7 mouse cellular contexts compared by ENCODE assay signal in genomic region chrX:152089832-152090614, GRCm38 (mm10). TPM values are rescaled to one million over a fixed set of nuclear protein-coding genes. Genes with fewer than 3 reads are reported as not detected.
DNase-seq lines count a peak whose midpoint lies in the region; ATAC-seq and TF ChIP-seq lines count a peak whose summit lies in the region.
"Not testable (repeated sequence)": the region's sequence is repeated elsewhere in the genome, so short reads cannot be mapped to it uniquely, and the experiment has no call there.

No protein-coding gene starts in this region.

- not testable (repeated sequence) for H3K4me3 ChIP-seq in embryonic facial prominence, embryonic 11.5 days (ENCODE audit: low read depth, low read length); gastrocnemius, adult 2 months; kidney, adult 2 months (ENCODE audit: insufficient read depth, low read depth, low read length)

- not testable (repeated sequence) for H3K4me1 ChIP-seq in embryonic facial prominence, embryonic 11.5 days (ENCODE audit: control insufficient read depth, insufficient read depth, low read length); kidney, adult 2 months (ENCODE audit: control insufficient read depth, insufficient read depth, low read length)

- not testable (repeated sequence) for H3K4me2 ChIP-seq in embryonic facial prominence, embryonic 11.5 days (ENCODE audit: low read depth, low read length)

- not testable (repeated sequence) for H3K27me3 ChIP-seq in embryonic facial prominence, embryonic 11.5 days (ENCODE audit: control insufficient read depth, insufficient read depth, low read length); kidney, adult 2 months (replicated peaks; ENCODE audit: control insufficient read depth, insufficient read depth, low read length)

- 33% methylated on average over 6 of the region's 7 CpGs for WGBS in embryonic facial prominence, embryonic 11.5 days
- WGBS in kidney, adult 2 months = 26% methylated on average over 7 of the region's 7 CpGs

- TF ChIP-seq POLR2A in kidney, adult 2 months (IDR thresholded peaks at IDR 0.05; ENCODE audit: low read depth, low read length) = not testable (repeated sequence)

- H3K9ac ChIP-seq in embryonic facial prominence, embryonic 11.5 days (replicated peaks; ENCODE audit: low read length) = not testable (repeated sequence)

- H3K36me3 ChIP-seq in embryonic facial prominence, embryonic 11.5 days (replicated peaks; ENCODE audit: control insufficient read depth, insufficient read depth, low read depth, low read length); kidney, adult 2 months (ENCODE audit: control insufficient read depth, insufficient read depth, low read length): not testable (repeated sequence)

- ATAC-seq in embryonic facial prominence, embryonic 11.5 days (replicated peaks; ENCODE audit: insufficient number of reproducible peaks, low FRiP score, low TSS enrichment, low read depth) = not testable (repeated sequence)

- intact Hi-C loops in gastrocnemius, adult 2 months (cut with DNase I) = not testable (repeated sequence)

- DNase-seq in brain, embryonic 18.5 days (ENCODE audit: low read depth, low spot score) = peak; percentile 67
- peak; percentile 70 for DNase-seq in embryonic facial prominence, embryonic 11.5 days (ENCODE audit: low spot score)
- peak; percentile 34 for DNase-seq in gastrocnemius, adult 2 months
- DNase-seq in kidney, adult 2 months = peak; percentile 7
- DNase-seq in left cerebral cortex, adult 18-20 months (ENCODE audit: low spot score in 2 of 2) = peak; percentile 60 to 72
- DNase-seq in lung, postnatal 36 days = peak; percentile 19
- DNase-seq in ovary, postnatal 10 days (ENCODE audit: low spot score) = peak; percentile 2

- not testable (repeated sequence) for TF ChIP-seq CTCF in gastrocnemius, adult 2 months (IDR thresholded peaks at IDR 0.05); kidney, adult 2 months (conservative IDR thresholded peaks at IDR 0.05; ENCODE audit: insufficient read depth, insufficient read length, low read depth, low read length)

- H3K27ac ChIP-seq in embryonic facial prominence, embryonic 11.5 days (replicated peaks; ENCODE audit: low read depth, low read length); gastrocnemius, adult 2 months; kidney, adult 2 months (ENCODE audit: insufficient read depth, low read depth, low read length): not testable (repeated sequence)

- H3K9me3 ChIP-seq in embryonic facial prominence, embryonic 11.5 days (replicated peaks; ENCODE audit: control insufficient read depth, low read length) = not testable (repeated sequence)

RNA-seq across cellular contexts. Expression of gene Iqsec2, which starts 54.0 kb away (rescaled TPM):
- polyA plus RNA-seq in embryonic facial prominence, embryonic 11.5 days (2014; fragmentation: Nextera tagmentation; extraction: Ambion mirVana) = 2.0 and 2.7 TPM in 2 replicates
- 10 to 100 TPM; 12.5 to 33.5 TPM for total RNA-seq in gastrocnemius, adult 2 months (2021)
- polyA plus RNA-seq in kidney, adult 2 months (2012; rRNA removed) = 80.1 and 89.8 TPM in 2 replicates
- 100 to 1,000 TPM; 141 to 142 TPM for total RNA-seq in left cerebral cortex, adult 18-20 months (2021)

Comparison
In these comparisons a context has a peak if more than half of its experiments do, and no peak if none do; other contexts are left out.
1. DNase-seq: peak in every context shown above with its lines; median percentile 70 in embryonic facial prominence, embryonic 11.5 days; 67 in brain, embryonic 18.5 days; 66 in left cerebral cortex, adult 18-20 months; 34 in gastrocnemius, adult 2 months; 19 in lung, postnatal 36 days; 7 in kidney, adult 2 months; 2 in ovary, postnatal 10 days.
2. RNA of gene Iqsec2, which starts 54.0 kb away (total RNA-seq): 141 to 142 TPM in left cerebral cortex, adult 18-20 months; 12.5 to 33.5 TPM in gastrocnemius, adult 2 months; every median in the first group is over 4 times any median in the second.